Mouse (Mus musculus) forebrain, postnatal 0 days (tissue): ENCODE results near the gene Thbs4. TPM values are rescaled to one million over a fixed set of nuclear protein-coding genes. Genes with fewer than 3 reads are reported as not detected.

ENCODE experiments used
- ATAC-seq: fragments of 200-750 bp; cut with Nextera tagmentation; 2 replicates; pipeline ENCODE4 v1.8.0; 2017; ENCODE audit warnings: mild to moderate bottlenecking, moderate library complexity
- DNase-seq: peaks from one replicate; pipeline ENCODE4 v3.0.0-alpha.2; 2015
- H3K27ac ChIP-seq: fragments of 300-500 bp; sonication (generic); 2 replicates; pipeline ENCODE4 v1.5.1; 2014; ENCODE audit warnings: low read depth, mild to moderate bottlenecking, antibody characterized with exemption, low read length, moderate library complexity, mixed read lengths
- H3K27me3 ChIP-seq: fragments of 300-500 bp; sonication (generic); 2 replicates; pipeline ENCODE4 v1.6.1; 2014; ENCODE audit warnings: mild to moderate bottlenecking, low read length, mixed read lengths; ENCODE audit not compliant: insufficient read depth
- H3K36me3 ChIP-seq: fragments of 300-500 bp; sonication (generic); 2 replicates; pipeline ENCODE4 v1.6.1; 2014; ENCODE audit warnings: mild to moderate bottlenecking, moderate library complexity; ENCODE audit not compliant: insufficient read depth
- H3K4me1 ChIP-seq: fragments of 300-500 bp; sonication (generic); 2 replicates; pipeline ENCODE4 v1.6.1; 2014; ENCODE audit warnings: antibody characterized with exemption; ENCODE audit not compliant: insufficient read depth
- H3K4me2 ChIP-seq: fragments of 300-500 bp; sonication (generic); 2 replicates; pipeline ENCODE4 v1.6.1; 2014; ENCODE audit warnings: low read depth, mild to moderate bottlenecking, moderate library complexity
- H3K4me3 ChIP-seq: fragments of 300-500 bp; sonication (generic); 2 replicates; pipeline ENCODE4 v1.5.1; 2014; ENCODE audit warnings: low read depth, low read length, mixed read lengths
- H3K9ac ChIP-seq: fragments of 300-500 bp; sonication (generic); 2 replicates; pipeline ENCODE4 v1.6.1; 2014; ENCODE audit warnings: mild to moderate bottlenecking
- H3K9me3 ChIP-seq: fragments of 300-500 bp; sonication (generic); 2 replicates; pipeline ENCODE4 v1.6.1; 2016; ENCODE audit warnings: low read length
- CTCF ChIP-seq: sonication (generic); IDR thresholded peaks from 2 replicates; pipeline ENCODE4 v1.5.1; 2016; ENCODE audit warnings: antibody characterized with exemption, control low read depth, low read depth
- WGBS: fragments of 180-500 bp; shearing (Covaris S2); extraction: QIAGEN DNeasy Blood & Tissue Kit; methylation state at CpG from one replicate; pipeline ENCODE4 v1.1.7; 2014; 5-methylcytosine and 5-hydroxymethylcytosine counted together
- polyA plus RNA-seq: library from polyadenylated mRNA; unstranded; fragments of >200 nt; fragmentation: Nextera tagmentation; extraction: Ambion mirVana; gene quantifications from 2 replicates; pipeline ENCODE4 v1.2.1, GENCODE M21; 2015
- total RNA-seq: library from RNA; depleted of rRNA; stranded (reverse); fragments of >200 nt; gene quantifications from 2 replicates; pipeline ENCODE4 v1.2.3, GENCODE M21; 2014

Gene Thbs4
- total and polyA plus RNA-seq, 2 experiments from 2014 or later: 0.24 to 0.96 TPM

DNA sequence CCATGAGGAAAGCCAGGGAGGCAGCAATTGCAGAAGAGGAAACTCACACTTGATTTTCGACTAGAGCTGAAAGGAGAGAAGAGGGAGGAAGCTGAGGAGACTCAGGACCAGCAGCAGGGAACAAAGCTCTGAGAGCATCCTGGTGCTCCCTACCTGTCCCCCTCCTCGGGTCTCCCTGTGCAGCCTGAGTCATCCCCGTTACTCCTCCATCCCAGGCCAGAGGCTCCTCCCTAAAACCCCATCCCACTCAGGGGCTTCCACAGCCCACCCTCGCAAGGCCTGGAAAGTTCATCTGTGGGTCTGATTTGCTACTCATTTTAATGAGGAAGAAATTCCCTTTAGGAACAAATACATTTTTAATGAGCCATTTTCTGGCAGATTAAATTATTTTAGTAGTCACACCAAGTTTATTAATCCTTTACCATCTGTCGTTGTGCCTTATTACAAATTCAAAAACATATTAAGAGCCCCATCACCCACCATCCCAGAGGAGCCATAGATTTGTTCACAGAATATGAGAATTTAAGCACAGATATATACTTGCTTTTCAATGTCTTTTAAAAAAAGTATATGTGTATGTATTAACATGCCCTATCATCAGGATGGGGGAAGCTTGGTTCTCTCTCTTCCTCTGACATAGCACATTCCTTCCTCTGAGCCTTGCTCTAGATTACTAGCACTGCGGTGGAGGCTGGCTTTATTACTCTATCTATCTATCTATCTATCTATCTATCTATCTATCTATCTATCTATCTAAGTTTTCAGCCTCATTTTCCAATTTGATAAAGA is 29.0 kb downstream of the Thbs4 start:
- no peak for DNase-seq
- no peak for ATAC-seq
- no peak overlapping the region for H3K4me3 ChIP-seq
- H3K9ac ChIP-seq: no peak overlapping the region
- H3K27ac ChIP-seq: no peak overlapping the region
- H3K9me3 ChIP-seq: no peaks in the 10 kb centered on the region
- no peak overlapping the region for H3K4me2 ChIP-seq
- H3K27me3 ChIP-seq: no peaks in the 10 kb centered on the region
- whole genome bisulfite sequencing: 69% methylated on average over 6 of the region's 6 CpGs
- no peak for TF ChIP-seq CTCF
- H3K4me1 ChIP-seq: no peaks in the 10 kb centered on the region
- no peaks in the 10 kb centered on the region for H3K36me3 ChIP-seq

DNA sequence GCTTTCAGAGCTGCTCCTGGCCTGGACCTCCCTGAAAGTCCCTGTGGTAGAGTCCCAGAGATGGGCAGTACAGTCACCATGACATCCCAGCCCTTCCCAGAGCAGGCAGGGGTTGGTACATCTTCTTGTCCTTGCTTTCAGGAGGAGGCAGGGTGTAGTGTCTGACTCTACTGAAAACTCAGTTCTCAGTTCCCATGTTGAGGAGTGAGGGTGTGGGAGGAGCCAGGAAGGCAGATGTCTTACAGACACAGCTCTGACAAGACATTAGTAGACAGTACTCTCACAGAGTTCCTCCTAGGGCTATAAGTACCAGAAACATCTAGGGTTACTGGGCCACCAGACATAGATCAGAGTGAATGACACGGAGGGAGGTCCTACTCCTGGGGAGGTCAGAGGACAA is 32.3 kb downstream of the Thbs4 start:
- H3K4me3 ChIP-seq: no peak overlapping the region
- WGBS: 75% methylated on average over 1 of the region's 1 CpGs
- no peak overlapping the region for H3K27ac ChIP-seq
- DNase-seq: no peak
- no peak overlapping the region for H3K4me2 ChIP-seq
- H3K4me1 ChIP-seq: no peaks in the 10 kb centered on the region
- no peaks in the 10 kb centered on the region for H3K9me3 ChIP-seq
- no peak overlapping the region for H3K9ac ChIP-seq
- no peak for TF ChIP-seq CTCF
- ATAC-seq: no peak
- H3K27me3 ChIP-seq: no peaks in the 10 kb centered on the region
- no peaks in the 10 kb centered on the region for H3K36me3 ChIP-seq

DNA sequence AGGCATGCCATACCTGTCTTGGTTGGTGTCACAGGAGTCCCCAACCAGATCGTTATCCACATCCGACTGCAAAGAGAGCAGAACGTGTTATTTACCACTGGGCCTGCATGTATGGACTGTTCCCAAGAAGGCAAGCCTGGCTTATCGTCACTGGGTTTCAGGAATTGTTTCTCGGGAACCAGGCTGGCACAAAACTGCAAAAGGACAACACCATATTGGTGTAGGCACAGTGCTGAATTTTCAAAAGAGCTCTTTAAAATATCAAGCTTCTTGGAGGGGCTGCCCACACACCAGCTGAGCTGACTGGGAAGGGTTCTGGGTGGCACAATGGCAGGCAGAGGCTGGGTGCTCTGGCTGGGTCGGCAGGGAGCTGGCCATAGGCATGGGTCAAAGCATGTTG is 34.1 kb downstream of the Thbs4 start:
- Histone ChIP-seq H3K36me3 (no peaks in the 10 kb centered on the region), H3K27me3 (no peaks in the 10 kb centered on the region), H3K4me1 (no peaks in the 10 kb centered on the region), H3K9me3 (no peaks in the 10 kb centered on the region), H3K4me3 (no peak overlapping the region), H3K27ac (no peak overlapping the region), H3K9ac (no peak overlapping the region), H3K4me2 (no peak overlapping the region)
- TF ChIP-seq CTCF: no peak
- no peak for ATAC-seq
- WGBS: 64% methylated on average over 6 of the region's 6 CpGs
- DNase-seq: no peak

DNA sequence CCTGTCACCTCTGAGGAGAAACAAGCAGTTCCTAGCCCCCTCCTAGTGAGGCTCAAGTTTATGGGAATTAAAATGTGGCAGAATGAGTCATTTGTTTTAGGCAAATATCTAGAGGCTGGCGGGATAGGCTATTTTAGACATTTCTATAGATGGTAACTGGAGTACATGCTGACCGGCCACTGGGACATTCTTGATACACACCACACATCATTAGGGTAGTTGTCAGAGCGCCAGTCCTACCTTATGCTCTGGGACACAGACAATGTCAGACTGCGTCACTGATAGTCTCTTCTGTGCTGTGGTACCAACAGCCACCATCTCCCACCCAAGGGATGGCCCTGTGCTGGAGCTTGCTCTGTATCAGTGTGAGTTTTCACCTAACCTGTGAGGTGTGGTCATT is 35.5 kb downstream of the Thbs4 start:
- 91% methylated on average over 4 of the region's 4 CpGs for WGBS
- ATAC-seq: no peak
- Histone ChIP-seq H3K27me3 (no peaks in the 10 kb centered on the region), H3K9ac (no peak overlapping the region), H3K27ac (no peak overlapping the region), H3K36me3 (no peaks in the 10 kb centered on the region), H3K9me3 (no peaks in the 10 kb centered on the region), H3K4me2 (no peak overlapping the region), H3K4me3 (no peak overlapping the region), H3K4me1 (no peaks in the 10 kb centered on the region)
- no peak for TF ChIP-seq CTCF
- DNase-seq: no peak

DNA sequence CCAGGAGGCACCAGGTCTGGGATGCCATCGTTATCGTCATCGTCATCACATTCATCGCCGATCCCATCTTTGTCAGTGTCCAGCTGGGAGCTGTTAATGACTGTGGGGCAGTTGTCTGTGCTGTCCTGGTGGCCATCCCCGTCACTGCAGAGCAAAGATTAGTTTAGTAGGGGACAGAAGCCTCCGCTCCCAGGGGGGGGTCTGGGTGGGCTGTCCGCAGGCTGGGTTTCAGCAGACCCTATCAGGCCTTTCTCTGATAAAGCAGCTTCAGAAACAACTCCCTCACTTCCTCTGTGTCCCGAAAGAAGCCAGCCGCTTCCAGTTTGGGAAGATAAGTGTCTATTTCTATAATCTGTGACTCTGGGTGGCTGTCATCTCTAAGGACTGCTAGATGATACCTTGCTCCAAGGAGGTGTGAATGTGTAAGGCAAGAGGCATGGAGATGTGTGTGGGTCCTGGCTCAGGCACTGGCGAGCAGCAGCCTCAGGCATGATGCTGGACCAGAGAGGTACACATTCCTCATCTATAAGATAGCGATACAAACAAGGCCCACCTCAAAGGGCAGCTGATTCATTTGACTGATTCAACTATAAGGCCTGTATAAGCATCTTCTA is 36.5 kb downstream of the Thbs4 start:
- TF ChIP-seq CTCF: no peak
- no peaks in the 10 kb centered on the region for H3K9me3 ChIP-seq
- H3K36me3 ChIP-seq: no peaks in the 10 kb centered on the region
- H3K4me3 ChIP-seq: no peak overlapping the region
- no peaks in the 10 kb centered on the region for H3K27me3 ChIP-seq
- DNase-seq: no peak
- H3K27ac ChIP-seq: no peak overlapping the region
- H3K4me2 ChIP-seq: no peak overlapping the region
- no peak for ATAC-seq
- 83% methylated on average over 12 of the region's 12 CpGs for WGBS
- H3K4me1 ChIP-seq: no peaks in the 10 kb centered on the region
- H3K9ac ChIP-seq: no peak overlapping the region

DNA sequence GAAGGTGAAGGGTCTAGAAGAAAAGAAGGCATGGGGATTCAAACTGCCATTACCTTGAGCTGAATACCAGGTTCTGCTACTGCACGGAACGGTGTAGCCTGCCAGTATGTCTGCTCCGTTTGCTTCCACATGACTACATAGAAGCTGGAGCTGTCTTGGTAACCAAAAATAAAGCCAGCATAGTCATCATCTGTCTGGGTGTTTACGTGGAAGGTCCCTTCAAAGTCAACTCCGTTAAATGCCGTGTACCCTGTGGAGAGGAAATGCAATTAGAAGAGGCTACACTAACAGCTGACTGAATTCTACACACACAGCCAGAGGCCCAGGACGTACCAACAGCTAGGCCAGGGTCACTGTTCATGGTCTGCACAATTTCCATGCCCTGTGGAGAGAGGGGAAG is 39.6 kb downstream of the Thbs4 start:
- no peak for DNase-seq
- H3K4me3 ChIP-seq: no peak overlapping the region
- H3K4me2 ChIP-seq: no peak overlapping the region
- no peaks in the 10 kb centered on the region for H3K36me3 ChIP-seq
- WGBS: 43% methylated on average over 7 of the region's 7 CpGs
- no peak overlapping the region for H3K9ac ChIP-seq
- no peak overlapping the region for H3K27ac ChIP-seq
- no peak for ATAC-seq
- H3K9me3 ChIP-seq: no peaks in the 10 kb centered on the region
- no peaks in the 10 kb centered on the region for H3K27me3 ChIP-seq
- peaks cover 5% of the 10 kb centered on the region; the same call in 1 of the 2 replicates for H3K4me1 ChIP-seq
- no peak for TF ChIP-seq CTCF

DNA sequence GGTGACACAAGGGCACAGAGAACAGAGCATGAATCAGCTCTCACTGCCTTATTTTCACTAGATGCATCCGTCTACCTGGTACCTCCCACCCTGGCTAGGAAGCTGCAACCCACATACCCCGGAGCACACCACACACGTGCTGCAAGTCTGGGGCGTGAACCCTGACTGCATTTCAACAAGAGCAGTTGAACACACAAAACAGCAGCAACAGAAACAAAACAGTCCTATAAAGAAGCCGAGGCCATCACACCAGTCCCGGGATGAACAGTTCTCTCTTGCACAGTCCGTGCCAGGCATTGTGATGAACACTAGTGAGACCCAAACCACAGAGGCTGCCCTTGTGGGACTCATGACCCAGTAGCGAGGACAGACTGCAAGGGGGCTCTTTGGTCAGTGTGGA is 40.9 kb downstream of the Thbs4 start:
- TF ChIP-seq CTCF: no peak
- Histone ChIP-seq H3K4me3 (no peak overlapping the region), H3K36me3 (no peaks in the 10 kb centered on the region), H3K4me2 (no peak overlapping the region), H3K9me3 (no peaks in the 10 kb centered on the region), H3K27me3 (no peaks in the 10 kb centered on the region), H3K9ac (no peak overlapping the region), H3K27ac (no peak overlapping the region), H3K4me1 (peaks cover 5% of the 10 kb centered on the region; the same call in 1 of the 2 replicates)
- DNase-seq: no peak
- ATAC-seq: no peak
- 91% methylated on average over 8 of the region's 8 CpGs for WGBS
